Mouse (Mus musculus) erythroblast, embryonic 14.5 days (primary cell): Measurements from ENCODE around the gene Ubl3.

Source experiments
- GATA1 ChIP-seq: IDR thresholded peaks from 2 replicates; pipeline ENCODE4 v1.6.1; 2012; ENCODE audit warnings: low read length, inconsistent platforms, mixed read lengths
- TAL1 ChIP-seq: IDR thresholded peaks from 3 replicates; pipeline ENCODE4 v1.6.1; 2012; ENCODE audit warnings: low read length, inconsistent platforms, mixed read lengths

DNA sequence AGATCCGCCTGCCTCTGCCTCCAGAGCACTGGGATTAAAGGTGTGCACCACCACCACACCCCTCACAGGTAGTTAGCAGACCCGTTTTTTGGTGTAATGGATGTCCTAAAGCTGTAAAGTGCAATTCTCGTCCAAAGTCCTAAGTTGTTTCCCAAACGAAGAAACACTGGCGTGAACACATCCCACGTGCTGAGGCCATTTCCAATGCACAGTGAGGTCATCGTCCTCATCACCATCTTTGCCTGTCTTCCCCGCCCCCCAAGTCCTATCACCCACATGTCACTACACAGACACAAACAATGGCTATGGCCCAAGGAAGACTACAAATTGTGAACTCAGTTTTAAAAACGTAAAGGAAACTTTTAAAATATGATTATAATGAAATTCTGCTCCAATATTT is 4.0 kb downstream of the Ubl3 start:
- TF ChIP-seq GATA1 (no peak), TAL1 (no peak)
